Mouse (Mus musculus) cortical plate, adult 2 months (tissue): ENCODE measurements around the gene Gramd1b. TPM values are rescaled to one million over a fixed set of nuclear protein-coding genes. Genes with fewer than 3 reads are reported as not detected.

Experiments
- H3K27ac ChIP-seq: fragments of 200-500 bp; 2 replicates; pipeline ENCODE4 v1.5.1; 2012; ENCODE audit warnings: low read length, control low read depth, inconsistent platforms; ENCODE audit not compliant: insufficient read depth
- H3K4me1 ChIP-seq: fragments of 200-500 bp; 2 replicates; pipeline ENCODE4 v1.6.1; 2011; ENCODE audit warnings: low read length; ENCODE audit not compliant: control insufficient read depth, insufficient read depth
- H3K4me3 ChIP-seq: fragments of 200-500 bp; 2 replicates; pipeline ENCODE4 v1.5.1; 2011; ENCODE audit warnings: mild to moderate bottlenecking, low read length, control low read depth; ENCODE audit not compliant: insufficient read depth
- CTCF ChIP-seq: fragments of 200-500 bp; IDR thresholded peaks from 2 replicates; pipeline ENCODE4 v1.5.1; 2011; ENCODE audit warnings: mild to moderate bottlenecking, control low read depth, low read length; ENCODE audit not compliant: insufficient read depth; ENCODE audit errors: extremely low read depth
- POLR2A ChIP-seq: fragments of 200-500 bp; IDR thresholded peaks from 2 replicates; pipeline ENCODE4 v1.6.1; 2011; ENCODE audit warnings: mild to moderate bottlenecking, low read length, control low read depth; ENCODE audit not compliant: insufficient read depth; ENCODE audit errors: extremely low read depth
- polyA plus RNA-seq: library from polyadenylated mRNA; depleted of rRNA; stranded (reverse); fragments of >200 nt; gene quantifications from 2 replicates; pipeline ENCODE4 v1.2.3, GENCODE M21; 2012

Gene Gramd1b
- polyA plus RNA-seq, 1 experiment: 133 TPM

DNA sequence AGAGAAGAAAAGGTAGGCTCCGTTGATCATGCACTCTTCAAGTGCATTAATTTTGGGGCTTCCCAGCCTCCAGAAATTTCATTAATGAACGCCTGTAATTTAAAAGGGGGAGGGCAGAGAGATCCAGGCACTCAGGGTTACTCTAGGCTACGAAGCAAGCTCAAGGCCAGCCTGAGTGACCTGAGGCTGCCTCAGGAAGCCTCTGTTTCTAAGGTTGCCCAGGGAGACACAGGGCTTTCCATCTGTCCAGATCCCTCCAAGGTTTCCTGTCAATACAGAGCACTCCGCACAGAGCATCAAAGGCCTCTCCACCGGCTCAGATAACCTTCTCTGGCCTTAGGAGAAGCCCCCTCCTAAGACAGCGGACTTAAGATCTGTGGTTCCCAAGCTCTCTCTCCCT is 125.4 kb downstream of the Gramd1b start:
- Histone ChIP-seq H3K27ac (no peak overlapping the region), H3K4me1 (peaks cover 4% of the 10 kb centered on the region; the same call in 1 of the 2 replicates), H3K4me3 (no peak overlapping the region)
- TF ChIP-seq POLR2A (no peak), CTCF (no peak)

DNA sequence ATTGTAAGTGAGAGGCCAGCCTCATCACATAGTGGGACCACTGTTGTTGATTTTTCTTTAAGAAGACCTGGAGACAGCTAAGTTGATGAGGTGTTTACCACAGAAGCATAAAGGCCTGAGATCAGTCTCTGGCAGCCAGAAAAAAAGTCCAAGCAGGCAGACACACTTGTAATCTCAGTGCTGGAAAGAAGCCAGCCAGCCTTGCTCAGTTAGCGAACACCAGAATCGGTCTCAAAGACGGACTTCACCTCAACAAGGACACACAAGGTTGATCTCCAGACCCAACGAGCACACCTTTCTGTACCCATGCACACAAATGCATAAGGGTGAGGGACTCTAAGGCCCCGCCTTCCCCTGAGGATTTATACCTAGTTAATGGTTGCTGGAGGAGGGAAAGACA is 125.9 kb downstream of the Gramd1b start:
- no peak for TF ChIP-seq CTCF
- TF ChIP-seq POLR2A: no peak

DNA sequence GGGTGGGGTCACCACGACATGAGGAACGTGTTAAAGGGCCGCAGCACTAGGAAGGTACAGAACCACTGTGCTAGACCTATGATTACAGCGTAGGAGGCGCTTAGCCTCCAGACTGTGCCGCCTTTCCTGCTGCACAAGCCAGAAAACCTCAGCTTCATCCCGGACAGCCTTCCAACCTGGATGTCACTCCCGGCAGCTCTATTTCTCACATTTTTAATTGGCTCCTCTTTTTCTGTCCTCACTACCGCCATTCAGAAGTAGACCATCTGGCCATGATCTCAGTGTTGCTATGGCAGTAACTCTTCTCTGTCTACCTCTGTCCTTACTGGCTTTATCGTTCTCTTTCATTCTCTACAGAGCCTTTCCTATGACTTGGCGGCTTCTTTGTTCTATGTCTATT is 126.5 kb downstream of the Gramd1b start:
- peaks cover 5% of the 10 kb centered on the region for H3K4me1 ChIP-seq
- H3K4me3 ChIP-seq: no peak overlapping the region
- TF ChIP-seq CTCF: no peak
- no peak overlapping the region for H3K27ac ChIP-seq

More for the DNA sequence above, 125.9 kb downstream of the Gramd1b start:
- Histone ChIP-seq H3K4me1 (peaks cover 4% of the 10 kb centered on the region; the same call in 1 of the 2 replicates), H3K27ac (0 out of 2 replicates have a peak overlapping the region, but pooled peaks have one; percentile 29), H3K4me3 (no peak overlapping the region)

DNA sequence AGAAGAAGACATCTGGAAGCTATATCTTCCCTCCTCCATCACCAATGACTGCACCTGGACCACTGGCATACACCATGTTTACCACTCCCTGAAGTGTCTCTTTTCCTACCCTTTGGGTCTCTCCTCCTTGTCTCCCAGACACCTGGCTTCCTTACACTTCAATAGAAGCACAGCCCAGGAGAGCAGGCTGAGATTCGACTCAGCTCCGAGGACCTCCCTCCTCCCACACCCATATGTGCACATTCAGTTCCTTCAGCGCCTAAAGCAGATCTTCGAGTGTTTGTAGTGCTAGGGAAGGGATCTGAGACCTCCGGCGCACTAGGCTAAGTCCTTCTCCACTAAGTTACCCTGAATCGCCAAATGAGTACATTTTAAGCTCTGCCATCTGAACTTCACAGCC is 127.4 kb downstream of the Gramd1b start:
- no peak for TF ChIP-seq POLR2A
- no peak for TF ChIP-seq CTCF
- Histone ChIP-seq H3K27ac (no peak overlapping the region), H3K4me1 (peaks cover 7% of the 10 kb centered on the region), H3K4me3 (no peak overlapping the region)

DNA sequence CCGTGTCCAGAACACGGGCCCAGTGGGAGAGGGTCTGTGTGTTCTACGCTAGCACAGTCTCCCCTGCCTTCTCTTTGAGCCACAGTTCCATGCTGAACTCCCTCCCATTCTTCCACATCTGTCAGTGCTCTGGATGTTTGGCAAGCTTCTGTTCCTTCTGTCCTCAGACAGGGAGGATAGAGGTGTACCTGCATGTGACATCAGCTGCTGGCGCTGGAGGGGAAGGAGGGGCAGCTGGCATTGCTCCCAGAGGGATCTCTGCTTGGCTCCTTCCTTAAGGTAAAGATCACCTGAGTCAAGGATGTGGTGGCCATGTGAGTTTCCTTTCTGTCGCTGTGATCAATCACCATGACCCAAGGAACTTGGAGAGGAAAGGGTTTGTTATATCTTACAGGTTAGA is 129.4 kb downstream of the Gramd1b start:
- H3K4me1 ChIP-seq: peaks cover 7% of the 10 kb centered on the region
- TF ChIP-seq CTCF (no peak), POLR2A (no peak)
- no peak overlapping the region for H3K4me3 ChIP-seq
- H3K27ac ChIP-seq: no peak overlapping the region

DNA sequence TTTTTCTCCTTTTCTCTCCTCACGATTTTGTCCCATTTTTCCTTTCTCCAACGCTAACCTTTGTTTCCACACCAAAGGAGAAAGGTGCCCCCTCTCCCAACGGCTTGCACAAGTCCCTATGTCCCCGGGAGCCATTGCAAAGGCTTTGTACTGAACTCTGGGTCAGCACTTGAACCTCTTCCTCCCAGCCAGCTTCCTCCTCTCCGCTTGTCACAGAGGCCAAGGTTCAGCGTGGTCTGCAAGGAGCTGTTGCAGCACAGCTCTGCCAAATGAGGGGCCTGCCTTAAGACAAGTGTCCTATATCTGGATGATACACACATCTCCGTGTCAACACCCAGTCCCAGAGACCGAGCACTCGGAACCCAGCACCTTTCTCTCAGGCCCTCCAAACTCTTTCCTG is 130.3 kb downstream of the Gramd1b start:
- H3K27ac ChIP-seq: no peak overlapping the region
- H3K4me1 ChIP-seq: peaks cover 7% of the 10 kb centered on the region
- no peak overlapping the region for H3K4me3 ChIP-seq
- TF ChIP-seq POLR2A (no peak), CTCF (no peak)

DNA sequence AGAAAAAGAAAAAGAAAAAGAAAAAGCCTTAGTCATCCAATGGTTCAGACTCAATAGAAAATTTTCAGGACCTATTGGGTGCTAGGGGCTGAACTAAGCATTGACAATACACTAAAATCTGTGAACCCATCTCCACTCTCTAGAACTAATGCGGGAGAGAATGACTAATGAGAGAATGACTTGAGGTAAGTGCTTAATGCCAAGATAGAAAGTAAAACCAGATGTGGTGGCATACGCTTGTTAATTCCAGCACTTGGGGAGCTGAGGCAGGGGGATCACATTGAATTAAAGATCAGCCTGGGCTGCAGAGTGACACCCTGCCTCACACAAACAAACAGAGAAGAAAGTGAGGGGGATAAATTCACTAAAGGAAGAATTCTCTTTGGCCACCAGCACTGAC is 131.0 kb downstream of the Gramd1b start:
- Histone ChIP-seq H3K27ac (no peak overlapping the region), H3K4me1 (peaks cover 5% of the 10 kb centered on the region), H3K4me3 (no peak overlapping the region)
- TF ChIP-seq POLR2A (no peak), CTCF (no peak)

DNA sequence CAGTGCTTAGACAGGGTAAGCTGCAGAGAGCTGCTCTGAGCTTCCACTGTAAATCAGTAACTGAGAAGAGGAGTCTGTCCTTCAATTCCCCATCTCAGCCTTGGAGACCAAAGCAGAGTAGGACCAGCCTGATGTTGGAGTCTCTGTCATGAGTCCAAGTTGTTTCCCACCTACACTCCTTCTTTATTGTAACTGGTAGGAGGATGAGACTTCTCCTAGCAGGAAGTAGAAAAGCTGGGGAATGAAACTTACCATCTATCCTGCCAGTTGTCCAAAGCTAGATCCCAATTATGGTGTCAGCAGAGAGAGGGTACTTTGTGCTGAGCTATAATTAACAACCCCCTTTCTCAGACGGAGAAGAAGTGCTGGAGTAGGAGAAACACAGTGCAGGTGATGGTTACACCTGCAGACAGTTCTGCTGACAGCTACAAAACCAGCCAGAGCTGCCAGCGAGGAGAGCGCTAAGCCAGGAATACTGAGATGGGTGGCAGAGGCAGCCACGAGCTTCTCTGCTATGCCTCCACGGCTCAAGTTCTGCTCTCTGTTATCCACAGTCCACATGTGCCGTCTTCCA is 131.7 kb downstream of the Gramd1b start:
- Histone ChIP-seq H3K4me3 (no peak overlapping the region), H3K27ac (no peak overlapping the region), H3K4me1 (peaks cover 5% of the 10 kb centered on the region)
- TF ChIP-seq CTCF (no peak), POLR2A (no peak)

DNA sequence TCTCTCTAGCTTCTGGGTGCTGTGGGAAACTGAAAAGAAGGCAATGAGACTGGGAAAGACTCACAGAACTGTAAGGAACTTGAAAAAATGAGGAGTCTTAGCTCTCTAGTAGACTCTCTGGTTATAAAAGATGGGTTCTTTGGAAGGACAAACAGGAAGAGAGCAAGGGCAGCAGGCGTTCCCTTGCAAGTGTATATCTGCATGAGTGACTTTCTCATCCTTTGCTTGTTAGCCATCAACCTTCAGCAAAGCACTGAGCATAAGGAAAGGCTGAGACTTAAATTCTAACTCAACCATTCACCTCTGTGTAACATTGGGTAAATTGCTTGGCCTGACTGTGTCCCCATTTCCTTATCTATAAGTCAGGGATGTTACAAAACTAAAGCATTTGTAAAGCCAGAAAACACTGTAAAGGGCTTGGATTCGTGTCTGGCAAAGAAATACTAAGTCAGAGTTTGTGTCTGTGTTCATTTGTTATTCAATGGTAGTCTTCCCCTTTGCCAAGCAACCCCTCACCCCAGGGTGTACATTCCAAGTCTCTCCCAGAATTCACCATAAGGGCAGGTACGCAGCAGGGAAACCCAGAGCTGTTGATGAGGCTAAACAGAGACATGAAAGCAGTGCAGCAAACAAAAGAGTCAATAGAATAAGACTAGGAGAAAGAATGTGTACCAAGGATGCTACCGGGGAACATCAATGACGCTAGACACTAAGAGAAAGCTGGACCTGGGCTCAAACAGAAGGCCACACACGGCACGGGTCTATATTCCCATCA is 133.5 kb downstream of the Gramd1b start:
- H3K4me3 ChIP-seq: no peak overlapping the region
- H3K27ac ChIP-seq: no peak overlapping the region
- H3K4me1 ChIP-seq: peaks cover 5% of the 10 kb centered on the region
- TF ChIP-seq CTCF (no peak), POLR2A (no peak)

DNA sequence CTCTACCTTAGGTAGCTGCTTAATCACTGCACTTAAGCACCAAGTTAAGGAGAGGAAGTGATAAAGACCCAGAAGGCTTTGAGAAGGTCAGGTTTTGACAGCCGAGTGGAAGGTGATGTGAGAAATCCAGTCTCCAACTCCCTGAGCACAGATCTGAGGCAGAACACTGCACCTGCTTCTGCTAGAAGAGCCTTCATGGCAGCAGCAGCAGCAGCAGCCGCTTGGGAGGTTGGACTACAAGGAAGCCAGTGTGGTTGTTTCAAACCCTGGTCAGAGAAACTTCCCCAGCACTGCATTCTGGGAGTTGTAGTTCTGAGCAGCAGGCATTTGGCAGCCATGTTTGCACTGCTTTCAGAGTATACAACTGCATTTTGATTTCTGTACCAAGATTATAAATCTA is 134.1 kb downstream of the Gramd1b start:
- H3K4me3 ChIP-seq: peak overlapping the region; percentile 5; the same call in 1 of the 2 replicates
- H3K4me1 ChIP-seq: peaks cover 5% of the 10 kb centered on the region
- TF ChIP-seq CTCF: no peak
- TF ChIP-seq POLR2A: peak; percentile 94
- no peak overlapping the region for H3K27ac ChIP-seq

DNA sequence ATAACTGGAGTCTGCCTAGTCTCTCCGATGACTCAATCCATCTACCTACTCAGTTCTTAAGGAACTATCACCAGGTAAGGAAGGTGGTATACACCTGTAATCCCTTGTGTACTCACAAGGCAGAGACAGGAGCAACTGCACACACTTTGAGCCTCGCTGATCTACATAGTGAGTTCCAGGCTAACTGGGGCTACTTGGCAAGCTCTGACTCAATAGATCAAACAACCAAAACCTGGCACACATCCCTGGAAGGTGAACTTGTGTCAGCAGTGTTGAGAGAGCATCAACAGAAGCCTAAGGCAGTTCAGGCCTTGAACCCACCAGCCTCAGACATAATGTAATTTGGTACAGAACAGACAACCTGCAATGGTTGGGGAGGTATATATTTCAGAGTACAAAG is 135.0 kb downstream of the Gramd1b start:
- Histone ChIP-seq H3K4me3 (no peak overlapping the region), H3K4me1 (peaks cover 10% of the 10 kb centered on the region), H3K27ac (no peak overlapping the region)
- TF ChIP-seq POLR2A (no peak), CTCF (no peak)
